ENCODE assay signal across 20 mouse cellular contexts in the genomic region with DNA sequence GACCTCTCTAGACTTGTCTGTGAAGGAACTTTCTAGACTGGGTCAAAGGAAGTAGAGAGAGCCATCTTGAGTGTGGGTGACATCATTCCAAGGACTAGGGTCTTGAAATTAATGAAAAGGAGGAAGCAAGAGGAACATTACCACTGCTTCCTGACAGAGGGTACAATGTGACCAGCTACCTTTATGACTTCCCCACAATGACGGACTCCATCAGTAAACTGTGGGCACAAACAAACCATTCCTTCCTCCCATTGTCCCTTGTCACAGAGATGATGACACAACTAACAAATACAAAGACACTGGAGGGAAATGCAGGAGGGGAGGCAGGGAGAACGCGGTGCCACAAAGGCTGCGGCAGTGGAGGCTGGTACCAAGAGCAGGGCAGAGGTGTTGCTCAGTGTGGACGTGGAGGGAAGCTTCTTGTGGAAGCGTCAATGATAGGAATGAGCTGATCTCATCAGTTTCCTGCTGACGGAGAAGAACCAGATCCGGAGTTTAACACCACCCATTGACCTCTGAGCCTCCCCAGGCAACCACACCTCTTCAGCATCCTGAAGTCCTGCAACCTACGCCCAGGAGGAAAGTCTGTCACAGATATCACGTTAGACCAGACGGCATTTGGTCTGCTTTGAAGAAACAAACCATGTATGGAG.
DNase-seq lines count a peak whose midpoint lies in the region; ATAC-seq lines count a peak whose summit lies in the region.
"Had no signal": no experiment of that assay in that cellular context is flagged by ENCODE, and none has a peak within 500 bp of the region (broad histone marks: within the 10 kb centered on the region; RNA-seq: fewer than 3 reads in every experiment).

No protein-coding gene starts in this region.

- intact Hi-C loops in heart, postnatal 25 days (cut with DNase I), result no loop called here

- DNase-seq in heart, postnatal 25 days (ENCODE audit: low spot score), result no peak
- DNase-seq in lung, postnatal 14 days, result no peak
- DNase-seq in limb, embryonic 10.5 days (ENCODE audit: low spot score), result no peak
- no peak for DNase-seq in urinary bladder, postnatal 25 days (ENCODE audit: low spot score)
- DNase-seq: adrenal gland, postnatal 36 days; cerebellum, adult 9-10 months; gastrocnemius, adult 2 months; kidney, adult 8-10 months; kidney, postnatal 25 days; thymus, postnatal 14 days had no signal

- H3K27me3 ChIP-seq in heart, embryonic 11.5 days (ENCODE audit: control insufficient read depth, insufficient read depth, low read length), result no peaks in the 10 kb centered on the region
- no peaks in the 10 kb centered on the region for H3K27me3 ChIP-seq in intestine, embryonic 16.5 days (replicated peaks; ENCODE audit: control insufficient read depth, insufficient read depth, low read length)
- no peaks in the 10 kb centered on the region for H3K27me3 ChIP-seq in intestine, embryonic 15.5 days (replicated peaks)
- H3K27me3 ChIP-seq in lung, embryonic 16.5 days (ENCODE audit: control insufficient read depth, insufficient read depth, low read depth, low read length), result no peaks in the 10 kb centered on the region
- no peaks in the 10 kb centered on the region for H3K27me3 ChIP-seq in limb, embryonic 10.5 days (ENCODE audit: low read depth, poor library complexity, severe bottlenecking)
- H3K27me3 ChIP-seq: embryonic facial prominence, embryonic 15.5 days had no signal

- 0 out of 2 replicates have a peak overlapping the region, but pooled peaks have one; percentile 12 for H3K4me2 ChIP-seq in heart, embryonic 11.5 days
- no peak overlapping the region for H3K4me2 ChIP-seq in intestine, embryonic 16.5 days (ENCODE audit: low read depth, low read length)
- H3K4me2 ChIP-seq in intestine, embryonic 15.5 days (replicated peaks), result no peak overlapping the region
- no peak overlapping the region for H3K4me2 ChIP-seq in lung, embryonic 16.5 days (ENCODE audit: low read depth, low read length)
- H3K4me2 ChIP-seq: embryonic facial prominence, embryonic 15.5 days had no signal

- no peak overlapping the region for H3K27ac ChIP-seq in heart, embryonic 11.5 days (ENCODE audit: low read depth, low read length)
- no peak overlapping the region for H3K27ac ChIP-seq in intestine, embryonic 16.5 days (ENCODE audit: low read length)
- H3K27ac ChIP-seq in intestine, embryonic 15.5 days, result no peak overlapping the region
- H3K27ac ChIP-seq in lung, embryonic 16.5 days (ENCODE audit: low read length), result no peak overlapping the region
- peak overlapping the region; percentile 25; the same call in 1 of the 2 replicates for H3K27ac ChIP-seq in limb, embryonic 10.5 days
- H3K27ac ChIP-seq: embryonic facial prominence, embryonic 15.5 days; gastrocnemius, adult 2 months; hindbrain, postnatal 0 days; layer of hippocampus, adult 2 months; macrophage had no signal

- H3K36me3 ChIP-seq in heart, embryonic 11.5 days (ENCODE audit: control insufficient read depth, insufficient read depth, low read length), result no peaks in the 10 kb centered on the region
- no peaks in the 10 kb centered on the region for H3K36me3 ChIP-seq in intestine, embryonic 16.5 days (ENCODE audit: control insufficient read depth, insufficient read depth, low read length)
- H3K36me3 ChIP-seq in intestine, embryonic 15.5 days, result no peaks in the 10 kb centered on the region
- no peaks in the 10 kb centered on the region for H3K36me3 ChIP-seq in lung, embryonic 16.5 days (ENCODE audit: control insufficient read depth, insufficient read depth, low read length)
- H3K36me3 ChIP-seq in limb, embryonic 10.5 days, result no peaks in the 10 kb centered on the region
- H3K36me3 ChIP-seq: embryonic facial prominence, embryonic 15.5 days had no signal

- no peaks in the 10 kb centered on the region for H3K9me3 ChIP-seq in heart, embryonic 11.5 days (replicated peaks; ENCODE audit: control insufficient read depth, low read length)
- H3K9me3 ChIP-seq in intestine, embryonic 16.5 days (ENCODE audit: control insufficient read depth, low read length), result no peaks in the 10 kb centered on the region
- no peaks in the 10 kb centered on the region for H3K9me3 ChIP-seq in intestine, embryonic 15.5 days
- no peaks in the 10 kb centered on the region for H3K9me3 ChIP-seq in lung, embryonic 16.5 days (ENCODE audit: control insufficient read depth, low read length)
- H3K9me3 ChIP-seq in limb, embryonic 10.5 days (replicated peaks), result no peaks in the 10 kb centered on the region
- H3K9me3 ChIP-seq: embryonic facial prominence, embryonic 15.5 days had no signal

- H3K4me1 ChIP-seq in heart, embryonic 11.5 days (ENCODE audit: control insufficient read depth, insufficient read depth, low read length), result peaks cover 8% of the 10 kb centered on the region; the same call in 1 of the 2 replicates
- no peaks in the 10 kb centered on the region for H3K4me1 ChIP-seq in intestine, embryonic 16.5 days (ENCODE audit: control insufficient read depth, insufficient read depth, low read length)
- no peaks in the 10 kb centered on the region for H3K4me1 ChIP-seq in intestine, embryonic 15.5 days (replicated peaks)
- H3K4me1 ChIP-seq in lung, embryonic 16.5 days (replicated peaks; ENCODE audit: control insufficient read depth, insufficient read depth, low read length), result no peaks in the 10 kb centered on the region
- peaks cover 5% of the 10 kb centered on the region for H3K4me1 ChIP-seq in limb, embryonic 10.5 days
- H3K4me1 ChIP-seq: embryonic facial prominence, embryonic 15.5 days had no signal

- peak; percentile 59 for ATAC-seq in heart, embryonic 11.5 days (replicated peaks; ENCODE audit: insufficient number of reproducible peaks, low FRiP score, low TSS enrichment)
- 0 out of 2 replicates have a peak, but pooled peaks have one; percentile 14 for ATAC-seq in intestine, embryonic 16.5 days
- no peak for ATAC-seq in intestine, embryonic 15.5 days
- ATAC-seq in lung, embryonic 16.5 days (ENCODE audit: low read depth), result peak; percentile 59
- ATAC-seq: CD4-positive, CD25-positive, alpha-beta regulatory T cell, adult 4 months; forebrain, embryonic 14.5 days; hindbrain, postnatal 0 days had no signal

- H3K9ac ChIP-seq in heart, embryonic 11.5 days (ENCODE audit: low read depth, low read length), result no peak overlapping the region
- H3K9ac ChIP-seq in intestine, embryonic 16.5 days (ENCODE audit: low read depth, low read length), result no peak overlapping the region
- no peak overlapping the region for H3K9ac ChIP-seq in intestine, embryonic 15.5 days
- no peak overlapping the region for H3K9ac ChIP-seq in lung, embryonic 16.5 days (ENCODE audit: low read length)
- H3K9ac ChIP-seq: embryonic facial prominence, embryonic 15.5 days had no signal

- no peak overlapping the region for H3K4me3 ChIP-seq in heart, embryonic 11.5 days (ENCODE audit: low read depth, low read length)
- no peak overlapping the region for H3K4me3 ChIP-seq in intestine, embryonic 16.5 days (ENCODE audit: low read length)
- no peak overlapping the region for H3K4me3 ChIP-seq in intestine, embryonic 15.5 days (replicated peaks)
- H3K4me3 ChIP-seq in lung, embryonic 16.5 days (ENCODE audit: low read length), result no peak overlapping the region
- H3K4me3 ChIP-seq in limb, embryonic 10.5 days, result no peak overlapping the region
- H3K4me3 ChIP-seq: embryonic facial prominence, embryonic 15.5 days; gastrocnemius, adult 2 months; layer of hippocampus, adult 2 months had no signal

- WGBS in heart, embryonic 11.5 days (ENCODE audit: insufficient replicate concordance), result 26% methylated on average over 11 of the region's 11 CpGs
- 67% methylated on average over 11 of the region's 11 CpGs for WGBS in intestine, embryonic 16.5 days
- 53% methylated on average over 11 of the region's 11 CpGs for WGBS in intestine, embryonic 15.5 days
- WGBS in lung, embryonic 16.5 days, result 56% methylated on average over 11 of the region's 11 CpGs
- WGBS in limb, embryonic 10.5 days, result 77% methylated on average over 11 of the region's 11 CpGs
